Mouse (Mus musculus) liver, embryonic 14.5 days (tissue): Measurements from ENCODE around the gene Bpifb5. TPM values are rescaled to one million over a fixed set of nuclear protein-coding genes. Genes with fewer than 3 reads are reported as not detected.

Experiments
- ATAC-seq: fragments of 200-750 bp; cut with Nextera tagmentation; 2 replicates; pipeline ENCODE4 v1.8.0; 2017; ENCODE audit warnings: moderate number of reproducible peaks, mild to moderate bottlenecking, moderate library complexity; ENCODE audit not compliant: insufficient read depth
- DNase-seq, 3 experiments: peaks; one replicate each; pipeline ENCODE4 v3.0.0-alpha.2; 2012 to 2013; ENCODE audit warnings: low read depth in 3 of 3, low spot score in 3 of 3
- H3K27ac ChIP-seq: fragments of 300-500 bp; sonication (generic); 2 replicates; pipeline ENCODE4 v1.5.1; 2014; ENCODE audit warnings: moderate library complexity, mild to moderate bottlenecking, control low read depth, inconsistent platforms
- H3K27me3 ChIP-seq: fragments of 300-500 bp; sonication (generic); 2 replicates; pipeline ENCODE4 v1.6.1; 2014; ENCODE audit warnings: mild to moderate bottlenecking, low read length, moderate library complexity; ENCODE audit not compliant: control insufficient read depth, insufficient read depth
- H3K36me3 ChIP-seq: fragments of 300-500 bp; sonication (generic); replicated peaks from 2 replicates; pipeline ENCODE4 v1.6.1; 2014; ENCODE audit warnings: low read depth; ENCODE audit not compliant: control insufficient read depth, insufficient read depth
- H3K4me1 ChIP-seq, 2 experiments: fragments of 200-500 bp in 1 of 2; fragments of 300-500 bp in 1 of 2; sonication (generic) in 1 of 2; replicated peaks; 2 replicates each; pipeline ENCODE4 v1.6.1; 2012 to 2014; ENCODE audit warnings: antibody characterized with exemption in 1 of 2, inconsistent platforms in 1 of 2, low read length in 1 of 2; ENCODE audit not compliant: control insufficient read depth in 2 of 2, insufficient read depth in 2 of 2
- H3K4me2 ChIP-seq: fragments of 300-500 bp; sonication (generic); 2 replicates; pipeline ENCODE4 v1.6.1; 2014; ENCODE audit warnings: low read depth, mild to moderate bottlenecking, control low read depth, moderate library complexity
- H3K4me3 ChIP-seq, 2 experiments: fragments of 200-500 bp in 1 of 2; fragments of 300-500 bp in 1 of 2; sonication (generic) in 1 of 2; 2 replicates each; pipeline ENCODE4 v1.5.1; 2012 to 2014; ENCODE audit warnings: low read depth in 2 of 2, low read length in 2 of 2, mild to moderate bottlenecking in 2 of 2, control low read depth in 1 of 2, inconsistent platforms in 1 of 2, moderate library complexity in 1 of 2; ENCODE audit not compliant: insufficient read depth in 1 of 2
- H3K9ac ChIP-seq: fragments of 300-500 bp; sonication (generic); replicated peaks from 2 replicates; pipeline ENCODE4 v1.6.1; 2014; ENCODE audit warnings: mild to moderate bottlenecking, control low read depth, moderate library complexity
- H3K9me3 ChIP-seq: fragments of 300-500 bp; sonication (generic); 2 replicates; pipeline ENCODE4 v1.6.1; 2016; ENCODE audit warnings: low read length, mixed read lengths; ENCODE audit not compliant: control insufficient read depth
- CTCF ChIP-seq: IDR thresholded peaks from 2 replicates; pipeline ENCODE4 v1.5.1; 2016; ENCODE audit warnings: antibody characterized with exemption, low read depth, control low read depth
- EP300 ChIP-seq: IDR thresholded peaks from 2 replicates; pipeline ENCODE4 v1.6.1; 2016; ENCODE audit warnings: antibody characterized with exemption, low read depth
- WGBS: fragments of 180-500 bp; shearing (Covaris S2); extraction: QIAGEN DNeasy Blood & Tissue Kit; methylation state at CpG from one replicate; pipeline ENCODE4 v1.1.7; 2014; ENCODE audit not compliant: insufficient replicate concordance; 5-methylcytosine and 5-hydroxymethylcytosine counted together
- polyA plus RNA-seq, 2 experiments: library from polyadenylated mRNA; depleted of rRNA in 1 of 2; stranded (reverse) in 1 of 2; unstranded in 1 of 2; fragments of >200 nt; fragmentation: Nextera tagmentation in 1 of 2; extraction: Ambion mirVana in 1 of 2; gene quantifications; 2 replicates each; pipeline versions ENCODE4 v1.2.1 to v1.2.3; 2012 to 2014

Bpifb5 gene
- polyA plus RNA-seq, 2 experiments: not detected

- TF ChIP-seq EP300 (no peak), CTCF (no peak)
Observed at GRCm38 (mm10) chr2:154211121-154211520, 12.4 kb upstream of the Bpifb5 start.

GRCm38 (mm10) chr2:154211881-154212280 is 11.7 kb upstream of the Bpifb5 start:
- ATAC-seq: no peak
- Histone ChIP-seq H3K36me3 (no peaks in the 10 kb centered on the region), H3K9ac (no peak overlapping the region), H3K27ac (no peak overlapping the region), H3K4me3 (no peak overlapping the region), H3K4me2 (no peak overlapping the region), H3K27me3 (no peaks in the 10 kb centered on the region), H3K4me1 (no peaks in the 10 kb centered on the region), H3K9me3 (no peaks in the 10 kb centered on the region)
- 64% methylated on average over 4 of the region's 4 CpGs for WGBS
- no peak for DNase-seq
- no peak for TF ChIP-seq CTCF
- no peak for TF ChIP-seq EP300

More at GRCm38 (mm10) chr2:154211121-154211520, 12.4 kb upstream of the Bpifb5 start:
- H3K27me3 ChIP-seq: no peaks in the 10 kb centered on the region
- H3K36me3 ChIP-seq: no peaks in the 10 kb centered on the region
- no peak overlapping the region for H3K27ac ChIP-seq
- 42% methylated on average over 1 of the region's 1 CpGs for WGBS
- H3K9me3 ChIP-seq: no peaks in the 10 kb centered on the region
- DNase-seq (no peak), ATAC-seq (no peak)
- H3K4me2 ChIP-seq: no peak overlapping the region
- H3K9ac ChIP-seq: no peak overlapping the region
- no peaks in the 10 kb centered on the region for H3K4me1 ChIP-seq
- no peak overlapping the region for H3K4me3 ChIP-seq

- TF ChIP-seq CTCF (peak; percentile 87), EP300 (no peak)
- Histone ChIP-seq H3K4me1 (no peaks in the 10 kb centered on the region), H3K9me3 (no peaks in the 10 kb centered on the region), H3K4me2 (no peak overlapping the region), H3K27me3 (no peaks in the 10 kb centered on the region), H3K27ac (no peak overlapping the region), H3K36me3 (no peaks in the 10 kb centered on the region), H3K9ac (no peak overlapping the region), H3K4me3 (no peak overlapping the region)
- WGBS: 11% methylated on average over 5 of the region's 5 CpGs
- DNase-seq: peak; percentile 31 to 51 (median 41)
- no peak for ATAC-seq
Observed at GRCm38 (mm10) chr2:154215191-154215590, 8.4 kb upstream of the Bpifb5 start.

- 35% methylated on average over 5 of the region's 5 CpGs for WGBS
- Histone ChIP-seq H3K9ac (no peak overlapping the region), H3K36me3 (no peaks in the 10 kb centered on the region), H3K27me3 (no peaks in the 10 kb centered on the region), H3K4me3 (no peak overlapping the region), H3K4me1 (no peaks in the 10 kb centered on the region), H3K27ac (no peak overlapping the region), H3K9me3 (no peaks in the 10 kb centered on the region), H3K4me2 (no peak overlapping the region)
- TF ChIP-seq EP300: no peak
- no peak for ATAC-seq
- DNase-seq: no peak
Observed at GRCm38 (mm10) chr2:154219950-154220349, 3.6 kb upstream of the Bpifb5 start.

- H3K27ac ChIP-seq: no peak overlapping the region
- no peak overlapping the region for H3K9ac ChIP-seq
- WGBS: 44% methylated on average over 2 of the region's 2 CpGs
- TF ChIP-seq EP300 (no peak), CTCF (no peak)
- no peak overlapping the region for H3K4me2 ChIP-seq
- no peaks in the 10 kb centered on the region for H3K27me3 ChIP-seq
- H3K4me1 ChIP-seq: no peaks in the 10 kb centered on the region
- no peaks in the 10 kb centered on the region for H3K9me3 ChIP-seq
- no peak for DNase-seq
- no peak for ATAC-seq
- no peaks in the 10 kb centered on the region for H3K36me3 ChIP-seq
- no peak overlapping the region for H3K4me3 ChIP-seq
Observed at GRCm38 (mm10) chr2:154223917-154224273, 353 bp downstream of the Bpifb5 start.
